Mouse (Mus musculus) myocyte (in vitro differentiated cells): ENCODE measurements around the gene Clcn3. TPM values are rescaled to one million over a fixed set of nuclear protein-coding genes. Genes with fewer than 3 reads are reported as not detected.

Experiments used
- H3K27me3 ChIP-seq: one replicate; pipeline ENCODE4 v1.6.1; 2011; ENCODE audit not compliant: control insufficient read depth, insufficient read depth, insufficient read length
- H3K36me3 ChIP-seq: one replicate; pipeline ENCODE4 v1.6.1; 2011; ENCODE audit not compliant: control insufficient read depth, insufficient read depth
- H3K4me2 ChIP-seq: one replicate; pipeline ENCODE4 v1.6.1; 2011; ENCODE audit warnings: low read depth, control low read depth
- H3K4me3 ChIP-seq: one replicate; pipeline ENCODE4 v1.5.1; 2011; ENCODE audit warnings: mild to moderate bottlenecking, control low read depth, moderate library complexity
- H3K79me2 ChIP-seq: one replicate; pipeline ENCODE4 v1.6.1; 2011; ENCODE audit not compliant: control insufficient read depth, insufficient read depth
- H3ac ChIP-seq: one replicate; pipeline ENCODE4 v1.6.1; 2011; ENCODE audit not compliant: control insufficient read depth, insufficient read length
- CEBPB ChIP-seq: IDR thresholded peaks from 2 replicates; pipeline ENCODE4 v1.6.1; 2011; ENCODE audit warnings: mild to moderate bottlenecking, moderate library complexity; ENCODE audit not compliant: poor library complexity, insufficient read depth, severe bottlenecking
- E2F4 ChIP-seq: IDR thresholded peaks from one replicate; pipeline ENCODE4 v1.6.1; 2011; ENCODE audit warnings: mild to moderate bottlenecking, control low read depth, moderate library complexity; ENCODE audit not compliant: insufficient read depth
- MAX ChIP-seq: IDR thresholded peaks from one replicate; pipeline ENCODE4 v1.6.1; 2011; ENCODE audit warnings: low read depth, mild to moderate bottlenecking, control low read depth
- MYOD1 ChIP-seq, 3 experiments: IDR thresholded peaks; one replicate each; pipeline ENCODE4 v1.6.1; 2011; ENCODE audit warnings: control low read depth in 2 of 3, low read depth in 2 of 3, mild to moderate bottlenecking in 2 of 3, moderate library complexity in 1 of 3; ENCODE audit not compliant: insufficient read length in 2 of 3, control insufficient read depth in 1 of 3
- MYOG ChIP-seq, 3 experiments: IDR thresholded peaks; one replicate each; pipeline ENCODE4 v1.6.1; 2011; ENCODE audit warnings: control low read depth in 2 of 3, low read depth in 2 of 3, mild to moderate bottlenecking in 2 of 3; ENCODE audit not compliant: insufficient read length in 2 of 3, control insufficient read depth in 1 of 3, insufficient read depth in 1 of 3
- POLR2A ChIP-seq: IDR thresholded peaks from one replicate; pipeline ENCODE4 v1.6.1; 2011; ENCODE audit warnings: low read depth, mild to moderate bottlenecking, control low read depth, moderate library complexity; ENCODE audit not compliant: insufficient read length
- POLR2AphosphoS2 ChIP-seq: IDR thresholded peaks from one replicate; pipeline ENCODE4 v1.6.1; 2011; ENCODE audit warnings: low read depth, control low read depth; ENCODE audit not compliant: insufficient read length
- REST ChIP-seq: IDR thresholded peaks from one replicate; pipeline ENCODE4 v1.6.1; 2011; ENCODE audit warnings: mild to moderate bottlenecking, control low read depth, moderate library complexity; ENCODE audit not compliant: insufficient read depth, insufficient read length
- SRF ChIP-seq: IDR thresholded peaks from one replicate; pipeline ENCODE4 v1.6.1; 2011; ENCODE audit warnings: low read depth; ENCODE audit not compliant: control insufficient read depth, insufficient read length
- TCF12 ChIP-seq: IDR thresholded peaks from one replicate; pipeline ENCODE4 v1.6.1; 2011; ENCODE audit warnings: mild to moderate bottlenecking, control low read depth; ENCODE audit not compliant: poor library complexity, insufficient read depth, severe bottlenecking
- TCF3 ChIP-seq: IDR thresholded peaks from one replicate; pipeline ENCODE4 v1.6.1; 2011; ENCODE audit warnings: low read depth, control low read depth; ENCODE audit not compliant: insufficient read length
- USF1 ChIP-seq: IDR thresholded peaks from one replicate; pipeline ENCODE4 v1.6.1; 2011; ENCODE audit warnings: low read depth, mild to moderate bottlenecking, control low read depth, moderate library complexity
- polyA plus RNA-seq: library from polyadenylated mRNA; unstranded; fragments of >200 nt; fragmentation: generic; extraction: Trizol; gene quantifications from one replicate; pipeline ENCODE4 v1.2.1, GENCODE M21; 2012; ENCODE audit warnings: missing spikeins

Gene Clcn3
- polyA plus RNA-seq, 1 experiment, result 6.8 TPM

GRCm38 (mm10) chr8:60919069-60919468 is 64.0 kb downstream of the Clcn3 start:
- no peaks in the 10 kb centered on the region for H3K79me2 ChIP-seq
- H3K4me3 ChIP-seq, result no peak overlapping the region
- no peak overlapping the region for H3ac ChIP-seq
- no peak overlapping the region for H3K4me2 ChIP-seq
- H3K27me3 ChIP-seq, result no peaks in the 10 kb centered on the region
- TF ChIP-seq POLR2A, result no peak
- no peak for TF ChIP-seq TCF12
- no peak for TF ChIP-seq E2F4
- TF ChIP-seq USF1, result no peak
- TF ChIP-seq SRF, result no peak
- no peak for TF ChIP-seq MAX
- TF ChIP-seq MYOG (IDR thresholded peaks at IDR 0.05; ENCODE audit: control insufficient read depth in 1 of 3, insufficient read depth in 1 of 3, insufficient read length in 2 of 3, low read depth in 2 of 3), result no peak
- no peak for TF ChIP-seq CEBPB
- no peak for TF ChIP-seq MYOD1 (IDR thresholded peaks at IDR 0.05; ENCODE audit: control insufficient read depth in 1 of 3, insufficient read length in 2 of 3, low read depth in 2 of 3)
- no peak for TF ChIP-seq TCF3
- TF ChIP-seq REST, result no peak
- no peak for TF ChIP-seq POLR2AphosphoS2
- H3K36me3 ChIP-seq, result peaks cover 37% of the 10 kb centered on the region

DNA sequence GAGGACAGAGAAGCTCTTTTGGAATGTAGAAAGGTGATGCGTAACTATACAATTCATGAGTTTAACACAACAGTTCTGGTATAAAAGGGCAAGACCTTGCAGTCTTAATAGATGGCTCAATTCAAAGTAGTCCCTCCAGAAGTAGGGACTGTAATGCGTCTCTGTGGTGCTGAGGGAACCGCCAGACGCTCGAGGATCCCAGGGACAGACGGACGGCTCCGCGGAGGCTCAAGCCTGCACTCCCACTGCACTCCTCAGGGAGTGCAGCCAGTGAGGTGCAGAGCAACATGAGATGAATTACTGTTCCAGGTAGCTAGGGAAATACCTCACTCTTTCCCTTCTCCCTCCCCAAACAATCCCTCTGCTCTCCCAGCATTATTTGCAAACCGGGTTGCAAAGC is 70.5 kb downstream of the Clcn3 start:
- Histone ChIP-seq H3K79me2 (no peaks in the 10 kb centered on the region), H3K27me3 (no peaks in the 10 kb centered on the region), H3K4me3 (no peak overlapping the region), H3K4me2 (no peak overlapping the region), H3ac (no peak overlapping the region), H3K36me3 (peaks cover 50% of the 10 kb centered on the region)
- no peak for TF ChIP-seq MAX
- TF ChIP-seq E2F4, result no peak
- no peak for TF ChIP-seq CEBPB
- no peak for TF ChIP-seq POLR2A
- TF ChIP-seq REST, result no peak
- TF ChIP-seq USF1, result no peak
- TF ChIP-seq MYOD1 (IDR thresholded peaks at IDR 0.05; ENCODE audit: control insufficient read depth in 1 of 3, insufficient read length in 2 of 3, low read depth in 2 of 3), result no peak
- no peak for TF ChIP-seq SRF
- TF ChIP-seq TCF12, result no peak
- TF ChIP-seq TCF3, result no peak
- TF ChIP-seq MYOG (IDR thresholded peaks at IDR 0.05; ENCODE audit: control insufficient read depth in 1 of 3, insufficient read depth in 1 of 3, insufficient read length in 2 of 3, low read depth in 2 of 3), result no peak
- no peak for TF ChIP-seq POLR2AphosphoS2

DNA sequence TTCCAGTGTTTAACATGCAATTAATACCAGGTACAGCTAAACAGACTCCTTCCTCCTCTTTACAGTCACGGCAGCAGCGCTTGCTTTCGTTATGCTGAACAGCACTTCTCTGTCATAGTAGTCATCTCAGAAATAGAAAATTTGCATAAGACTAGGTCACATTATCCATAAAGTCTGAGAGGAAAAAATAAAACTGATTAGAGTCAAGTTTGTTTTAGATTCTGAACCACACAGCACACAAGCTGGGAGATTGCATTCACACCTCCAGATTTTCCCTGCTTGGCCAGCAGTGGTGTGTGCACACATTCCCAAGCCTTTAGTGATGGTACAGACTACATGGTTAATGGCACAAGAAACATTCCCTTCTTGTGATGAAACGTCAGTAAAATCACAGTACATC is 71.0 kb downstream of the Clcn3 start:
- Histone ChIP-seq H3ac (no peak overlapping the region), H3K27me3 (no peaks in the 10 kb centered on the region), H3K79me2 (no peaks in the 10 kb centered on the region), H3K36me3 (peaks cover 51% of the 10 kb centered on the region), H3K4me3 (no peak overlapping the region), H3K4me2 (no peak overlapping the region)
- TF ChIP-seq TCF3, result no peak
- TF ChIP-seq CEBPB, result no peak
- no peak for TF ChIP-seq POLR2A
- TF ChIP-seq E2F4, result no peak
- TF ChIP-seq MYOD1 (IDR thresholded peaks at IDR 0.05; ENCODE audit: control insufficient read depth in 1 of 3, insufficient read length in 2 of 3, low read depth in 2 of 3), result no peak
- no peak for TF ChIP-seq POLR2AphosphoS2
- TF ChIP-seq USF1, result no peak
- TF ChIP-seq REST, result no peak
- no peak for TF ChIP-seq TCF12
- no peak for TF ChIP-seq MYOG (IDR thresholded peaks at IDR 0.05; ENCODE audit: control insufficient read depth in 1 of 3, insufficient read depth in 1 of 3, insufficient read length in 2 of 3, low read depth in 2 of 3)
- no peak for TF ChIP-seq MAX
- no peak for TF ChIP-seq SRF

- no peak overlapping the region for H3ac ChIP-seq
- H3K79me2 ChIP-seq, result peaks cover 40% of the 10 kb centered on the region
- H3K27me3 ChIP-seq, result no peaks in the 10 kb centered on the region
- peaks cover 29% of the 10 kb centered on the region for H3K36me3 ChIP-seq
- no peak overlapping the region for H3K4me2 ChIP-seq
- no peak overlapping the region for H3K4me3 ChIP-seq
- TF ChIP-seq USF1 (no peak), TCF12 (no peak), MYOD1 (IDR thresholded peaks at IDR 0.05; ENCODE audit: control insufficient read depth in 1 of 3, insufficient read length in 2 of 3, low read depth in 2 of 3) (peak in 1 of 3 experiments; percentile 34), REST (no peak), POLR2A (no peak), CEBPB (no peak), SRF (no peak), TCF3 (no peak), POLR2AphosphoS2 (peak; percentile 35), MYOG (IDR thresholded peaks at IDR 0.05; ENCODE audit: control insufficient read depth in 1 of 3, insufficient read depth in 1 of 3, insufficient read length in 2 of 3, low read depth in 2 of 3) (peak in 1 of 3 experiments; percentile 50), E2F4 (no peak), MAX (no peak)
Observed at GRCm38 (mm10) chr8:60900147-60900546, 83.0 kb downstream of the Clcn3 start.
